Mouse (Mus musculus): Measurements from ENCODE around the gene Gp1bb. TPM values are rescaled to one million over a fixed set of nuclear protein-coding genes. Genes with fewer than 3 reads are reported as not detected.

Gene Gp1bb
- total and polyA plus RNA-seq, 3 experiments = not detected

DNA sequence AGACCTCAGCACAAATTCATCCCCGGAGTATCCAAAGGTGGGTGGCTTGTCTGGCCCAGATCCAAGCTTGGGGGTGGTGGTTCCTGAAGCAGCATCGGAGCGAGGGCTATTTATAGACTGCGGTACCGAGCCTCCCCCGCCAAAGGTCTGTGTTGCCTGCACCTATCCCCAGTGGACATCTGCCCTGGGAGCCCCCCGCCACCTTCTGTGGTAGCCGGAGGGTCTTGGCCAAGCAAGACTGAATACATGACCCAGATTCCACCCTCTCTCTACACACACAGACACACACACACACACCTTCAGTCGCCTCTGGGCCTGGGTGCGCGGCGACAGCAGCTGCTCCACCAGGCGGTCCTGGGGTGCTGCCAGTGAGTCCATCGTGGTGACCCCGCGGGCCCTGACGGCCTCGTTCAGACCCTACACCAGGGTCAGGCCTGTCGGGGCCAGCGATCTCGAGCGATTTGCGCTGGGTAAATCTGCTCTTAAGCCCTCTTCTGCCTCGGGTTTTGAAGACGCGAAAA lies 3.6 kb upstream of the Gp1bb start:
- H3K27me3 ChIP-seq (replicated peaks) = peaks cover 91% of the 10 kb centered on the region
- no peak overlapping the region for H3K9ac ChIP-seq (ENCODE audit: insufficient read depth, low read depth)

DNA sequence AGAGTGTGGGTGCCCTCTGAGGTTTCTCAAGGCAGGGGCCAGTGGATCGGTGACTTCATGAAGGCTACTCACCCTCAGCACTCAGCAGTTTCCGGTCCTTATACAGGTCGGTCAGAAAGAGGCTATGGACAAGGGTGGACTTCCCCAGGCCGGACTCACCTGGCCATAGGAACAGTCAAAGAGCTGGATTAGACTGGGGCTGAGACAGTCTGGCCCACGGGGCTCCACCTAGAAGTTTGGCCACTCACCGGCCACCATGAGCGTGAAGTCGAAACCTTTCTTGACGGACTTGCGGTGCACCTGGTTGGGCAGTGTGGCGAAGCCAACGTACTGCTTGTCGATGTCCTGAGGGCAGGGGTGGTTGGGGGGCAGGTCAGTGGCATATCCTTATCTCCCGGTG lies 2.9 kb upstream of the Gp1bb start:
- Histone ChIP-seq H3K4me2 (ENCODE audit: insufficient read depth, low read depth, poor library complexity, severe bottlenecking) (no peak overlapping the region), H3K4me1 (ENCODE audit: control insufficient read depth in 1 of 2, insufficient read depth in 2 of 2) (peaks cover 5 to 28% of the 10 kb centered on the region in 2 experiments; a peak in 3 of 4 replicates)
- in situ Hi-C loops (cut with MboI; ENCODE audit: low pct_ligation_motif_present, low pct_unique_long_range_greater_than_20kb, low sequenced_read_pairs) = no loop called here

More for the DNA sequence above, 3.6 kb upstream of the Gp1bb start:
- H3K36me3 ChIP-seq (replicated peaks in 1 of 2; ENCODE audit: control insufficient read depth in 1 of 2, insufficient read depth in 1 of 2, low read length in 1 of 2) = no peaks in the 10 kb centered on the region
- in situ Hi-C loops (cut with MboI; ENCODE audit: low pct_ligation_motif_present, low pct_unique_long_range_greater_than_20kb, low sequenced_read_pairs) (no loop called here), dilution Hi-C loops (cut with MboI; ENCODE audit: extremely low pct_ligation_motif_present, extremely low pct_unique_long_range_greater_than_20kb, low sequenced_read_pairs) (no loop called here)
- no peaks in the 10 kb centered on the region for H3K79me2 ChIP-seq (replicated peaks; ENCODE audit: control insufficient read depth, extremely low read depth, insufficient read depth, poor library complexity, severe bottlenecking)
- TF ChIP-seq MEF2A (IDR thresholded peaks at IDR 0.05; ENCODE audit: borderline replicate concordance, low read depth, low read length) = 0 out of 2 replicates have a peak, but pooled peaks have one; percentile 16
- no peak for TF ChIP-seq ELF1 (IDR thresholded peaks at IDR 0.05; ENCODE audit: low read depth, low read length)
- H3K4me3 ChIP-seq (replicated peaks in 1 of 3; ENCODE audit: low read depth in 2 of 3, low read length in 2 of 3, poor library complexity in 1 of 3) = no peak overlapping the region
- peak overlapping the region; percentile 57 for H3K4me2 ChIP-seq (ENCODE audit: insufficient read depth, low read depth, poor library complexity, severe bottlenecking)
- peaks cover 5 to 28% of the 10 kb centered on the region in 2 experiments; a peak in 3 of 4 replicates for H3K4me1 ChIP-seq (ENCODE audit: control insufficient read depth in 1 of 2, insufficient read depth in 2 of 2)
- peaks cover 9% of the 10 kb centered on the region for H3K9me3 ChIP-seq (replicated peaks; ENCODE audit: low read length)
- H3K27ac ChIP-seq (ENCODE audit: insufficient read depth, low read depth) = no peak overlapping the region
- no peak for DNase-seq (ENCODE audit: extremely low read depth)

DNA sequence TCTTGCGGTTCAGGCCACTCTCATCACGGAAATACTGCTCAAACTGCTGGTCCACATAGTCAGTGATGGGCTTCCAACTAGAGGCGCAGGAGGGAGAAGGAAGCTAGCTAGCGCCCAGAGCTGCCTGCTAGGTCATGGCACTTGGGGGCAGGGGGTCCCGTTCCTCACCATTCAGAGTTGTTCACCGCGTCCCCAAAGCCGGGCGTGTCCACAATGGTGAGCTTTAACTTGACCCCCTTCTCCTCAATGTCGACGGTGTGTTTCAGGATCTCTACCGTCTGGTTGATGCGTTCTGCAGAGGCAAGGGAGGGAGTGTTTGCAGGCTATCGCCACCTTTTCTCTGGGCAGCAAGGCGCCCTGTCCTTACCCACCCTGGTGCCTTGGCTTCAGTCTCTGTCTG lies 2.4 kb upstream of the Gp1bb start:
- dilution Hi-C loops (cut with MboI; ENCODE audit: extremely low pct_ligation_motif_present, extremely low pct_unique_long_range_greater_than_20kb, low sequenced_read_pairs) = no loop called here
- H3K4me1 ChIP-seq (ENCODE audit: control insufficient read depth in 1 of 2, insufficient read depth in 2 of 2) = peaks cover 5 to 28% of the 10 kb centered on the region in 2 experiments; a peak in 3 of 4 replicates
- no peak overlapping the region for H3K9ac ChIP-seq (ENCODE audit: insufficient read depth, low read depth)
- peaks cover 87% of the 10 kb centered on the region for H3K27me3 ChIP-seq (replicated peaks)
- no peaks in the 10 kb centered on the region for H3K36me3 ChIP-seq (replicated peaks in 1 of 2; ENCODE audit: control insufficient read depth in 1 of 2, insufficient read depth in 1 of 2, low read length in 1 of 2)
- no peak for DNase-seq (ENCODE audit: extremely low read depth)
- H3K4me2 ChIP-seq (ENCODE audit: insufficient read depth, low read depth, poor library complexity, severe bottlenecking) = no peak overlapping the region
- H3K4me3 ChIP-seq (replicated peaks in 1 of 3; ENCODE audit: low read depth in 2 of 3, low read length in 2 of 3, poor library complexity in 1 of 3) = no peak overlapping the region
- H3K79me2 ChIP-seq (replicated peaks; ENCODE audit: control insufficient read depth, extremely low read depth, insufficient read depth, poor library complexity, severe bottlenecking) = no peaks in the 10 kb centered on the region
- in situ Hi-C loops (cut with MboI; ENCODE audit: low pct_ligation_motif_present, low pct_unique_long_range_greater_than_20kb, low sequenced_read_pairs) = loop anchor here (5.0 kb wide), 1 partner anchor 272 kb away; no protein-coding TSS in a partner anchor
- H3K9me3 ChIP-seq (replicated peaks; ENCODE audit: low read length) = peaks cover 11% of the 10 kb centered on the region
- H3K27ac ChIP-seq (ENCODE audit: insufficient read depth, low read depth) = no peak overlapping the region
- TF ChIP-seq UBTF (IDR thresholded peaks at IDR 0.05; ENCODE audit: low read depth, low read length) (no peak), SMC3 (IDR thresholded peaks at IDR 0.05; ENCODE audit: low read depth, low read length) (no peak), NRF1 (IDR thresholded peaks at IDR 0.05; ENCODE audit: low read depth, low read length) (no peak), MXI1 (IDR thresholded peaks at IDR 0.05; ENCODE audit: low read depth, low read length) (no peak), USF2 (conservative IDR thresholded peaks at IDR 0.05; ENCODE audit: low read depth, low read length) (no peak), CHD2 (IDR thresholded peaks at IDR 0.05; ENCODE audit: low read length) (no peak), POLR2AphosphoS2 (IDR thresholded peaks at IDR 0.05; ENCODE audit: low read depth, low read length) (no peak), KAT2A (IDR thresholded peaks at IDR 0.05; ENCODE audit: insufficient replicate concordance, low read length) (no peak), BHLHE40 (IDR thresholded peaks at IDR 0.05; ENCODE audit: low read depth, low read length) (no peak), ZNF384 (IDR thresholded peaks at IDR 0.05; ENCODE audit: low read depth, low read length) (no peak), CHD1 (IDR thresholded peaks at IDR 0.05; ENCODE audit: low read depth, low read length) (no peak), MAX (IDR thresholded peaks at IDR 0.05; ENCODE audit: low read length) (no peak), MAFK (IDR thresholded peaks at IDR 0.05; ENCODE audit: insufficient replicate concordance, low read length) (no peak), E2F4 (IDR thresholded peaks at IDR 0.05; ENCODE audit: insufficient replicate concordance, low read depth, low read length) (no peak), RCOR1 (conservative IDR thresholded peaks at IDR 0.05; ENCODE audit: low read depth, low read length) (no peak), NELFE (IDR thresholded peaks at IDR 0.05; ENCODE audit: low read depth, low read length) (no peak), MAZ (IDR thresholded peaks at IDR 0.05; ENCODE audit: low read depth, low read length) (no peak), SIN3A (IDR thresholded peaks at IDR 0.05; ENCODE audit: low read length) (no peak)

More for the DNA sequence above, 2.9 kb upstream of the Gp1bb start:
- no peaks in the 10 kb centered on the region for H3K79me2 ChIP-seq (replicated peaks; ENCODE audit: control insufficient read depth, extremely low read depth, insufficient read depth, poor library complexity, severe bottlenecking)
- H3K27ac ChIP-seq (ENCODE audit: insufficient read depth, low read depth) = no peak overlapping the region
- peaks cover 88% of the 10 kb centered on the region for H3K27me3 ChIP-seq (replicated peaks)
- no peak overlapping the region for H3K4me3 ChIP-seq (replicated peaks in 1 of 3; ENCODE audit: low read depth in 2 of 3, low read length in 2 of 3, poor library complexity in 1 of 3)
- no peak overlapping the region for H3K9ac ChIP-seq (ENCODE audit: insufficient read depth, low read depth)
- no peak for DNase-seq (ENCODE audit: extremely low read depth)
- H3K36me3 ChIP-seq (replicated peaks in 1 of 2; ENCODE audit: control insufficient read depth in 1 of 2, insufficient read depth in 1 of 2, low read length in 1 of 2) = no peaks in the 10 kb centered on the region
- dilution Hi-C loops (cut with MboI; ENCODE audit: extremely low pct_ligation_motif_present, extremely low pct_unique_long_range_greater_than_20kb, low sequenced_read_pairs) = no loop called here
- no peak for TF ChIP-seq SIN3A (IDR thresholded peaks at IDR 0.05; ENCODE audit: low read length)
- no peak for TF ChIP-seq MXI1 (IDR thresholded peaks at IDR 0.05; ENCODE audit: low read depth, low read length)
- no peak for TF ChIP-seq TCF12 (IDR thresholded peaks at IDR 0.05; ENCODE audit: low read depth, low read length)
- no peak for TF ChIP-seq PAX5 (IDR thresholded peaks at IDR 0.05; ENCODE audit: low read length)
- TF ChIP-seq E2F4 (IDR thresholded peaks at IDR 0.05; ENCODE audit: insufficient replicate concordance, low read depth, low read length) = no peak
- TF ChIP-seq BHLHE40 (IDR thresholded peaks at IDR 0.05; ENCODE audit: low read depth, low read length) = no peak
- no peak for TF ChIP-seq SMC3 (IDR thresholded peaks at IDR 0.05; ENCODE audit: low read depth, low read length)
- no peak for TF ChIP-seq CHD1 (IDR thresholded peaks at IDR 0.05; ENCODE audit: low read depth, low read length)
- TF ChIP-seq NELFE (IDR thresholded peaks at IDR 0.05; ENCODE audit: low read depth, low read length) = no peak
- TF ChIP-seq USF2 (conservative IDR thresholded peaks at IDR 0.05; ENCODE audit: low read depth, low read length) = no peak
- no peak for TF ChIP-seq GABPA (IDR thresholded peaks at IDR 0.05; ENCODE audit: insufficient replicate concordance, low read depth, low read length)
- TF ChIP-seq RCOR1 (conservative IDR thresholded peaks at IDR 0.05; ENCODE audit: low read depth, low read length) = no peak
- no peak for TF ChIP-seq ZNF384 (IDR thresholded peaks at IDR 0.05; ENCODE audit: low read depth, low read length)
- no peak for TF ChIP-seq POLR2A (IDR thresholded peaks at IDR 0.05; ENCODE audit: low read depth, low read length)
- no peak for TF ChIP-seq KAT2A (IDR thresholded peaks at IDR 0.05; ENCODE audit: insufficient replicate concordance, low read length)
- TF ChIP-seq ELF1 (IDR thresholded peaks at IDR 0.05; ENCODE audit: low read depth, low read length) = no peak
- TF ChIP-seq ZMIZ1 (IDR thresholded peaks at IDR 0.05; ENCODE audit: low read depth, low read length) = no peak
- no peak for TF ChIP-seq MAX (IDR thresholded peaks at IDR 0.05; ENCODE audit: low read length)
- peaks cover 11% of the 10 kb centered on the region for H3K9me3 ChIP-seq (replicated peaks; ENCODE audit: low read length)

Data from CH12.LX (cell line).